ENCODE assay signal across 8 mouse cellular contexts in genomic region chr19:43832425-43833069, GRCm38 (mm10). TPM values are rescaled to one million over a fixed set of nuclear protein-coding genes. Genes with fewer than 3 reads are reported as not detected.
DNase-seq lines count a peak whose midpoint lies in the region; ATAC-seq and TF ChIP-seq lines count a peak whose summit lies in the region.

No protein-coding gene starts in this region.

- ATAC-seq in frontal cortex, adult (ENCODE audit: low TSS enrichment): no peak; the same call in 1 of the 2 replicates
- peak; percentile 66 for ATAC-seq in forebrain, postnatal 0 days
- ATAC-seq in hindbrain, embryonic 16.5 days: peak; percentile 85
- no peak for ATAC-seq in midbrain, embryonic 11.5 days (ENCODE audit: low FRiP score)

- H3K9ac ChIP-seq in forebrain, postnatal 0 days: no peak overlapping the region
- no peak overlapping the region for H3K9ac ChIP-seq in hindbrain, embryonic 16.5 days (ENCODE audit: low read depth, low read length)
- no peak overlapping the region for H3K9ac ChIP-seq in midbrain, embryonic 11.5 days (ENCODE audit: low read length)

- TF ChIP-seq CTCF in forebrain, postnatal 0 days (IDR thresholded peaks at IDR 0.05; ENCODE audit: low read depth): peak; percentile 96
- peak; percentile 91; the same call in 1 of the 2 replicates for TF ChIP-seq CTCF in small intestine, adult 2 months (IDR thresholded peaks at IDR 0.05; ENCODE audit: extremely low read depth, insufficient read length, insufficient replicate concordance, low read depth, low read length)

- H3K4me2 ChIP-seq in forebrain, postnatal 0 days (ENCODE audit: low read depth): 0 out of 2 replicates have a peak overlapping the region, but pooled peaks have one; percentile 23
- peak overlapping the region; percentile 22; the same call in 1 of the 2 replicates for H3K4me2 ChIP-seq in hindbrain, embryonic 16.5 days (ENCODE audit: low read length)
- H3K4me2 ChIP-seq in midbrain, embryonic 11.5 days: peak overlapping the region; percentile 22; the same call in 1 of the 2 replicates

- TF ChIP-seq POLR2A in small intestine, adult 2 months (IDR thresholded peaks at IDR 0.05; ENCODE audit: low read depth, low read length): no peak

- no peaks in the 10 kb centered on the region for H3K9me3 ChIP-seq in forebrain, postnatal 0 days (ENCODE audit: low read length)
- H3K9me3 ChIP-seq in hindbrain, embryonic 16.5 days (ENCODE audit: control insufficient read depth, low read length): no peaks in the 10 kb centered on the region
- H3K9me3 ChIP-seq in midbrain, embryonic 11.5 days (ENCODE audit: control insufficient read depth, low read length): no peaks in the 10 kb centered on the region

- no peaks in the 10 kb centered on the region for H3K27me3 ChIP-seq in forebrain, postnatal 0 days (ENCODE audit: insufficient read depth, low read length)
- no peaks in the 10 kb centered on the region for H3K27me3 ChIP-seq in hindbrain, embryonic 16.5 days (replicated peaks; ENCODE audit: control insufficient read depth, insufficient read depth, low read length)
- no peaks in the 10 kb centered on the region for H3K27me3 ChIP-seq in midbrain, embryonic 11.5 days (ENCODE audit: control insufficient read depth, insufficient read depth, low read length)
- no peaks in the 10 kb centered on the region for H3K27me3 ChIP-seq in small intestine, adult 2 months (ENCODE audit: control insufficient read depth, insufficient read depth, low read length)

- WGBS in forebrain, postnatal 0 days: 20% methylated on average over 21 of the region's 21 CpGs
- WGBS in hindbrain, embryonic 16.5 days: 25% methylated on average over 21 of the region's 21 CpGs
- WGBS in midbrain, embryonic 11.5 days: 33% methylated on average over 21 of the region's 21 CpGs
- 41% methylated on average over 21 of the region's 21 CpGs for WGBS in small intestine, adult 2 months

- peak; percentile 11 to 81 for DNase-seq in frontal cortex, adult 2 months (ENCODE audit: extremely low spot score in 1 of 2, low spot score in 1 of 2)
- peak; percentile 52 for DNase-seq in cerebellum, adult 11 months
- DNase-seq in forebrain, postnatal 0 days: peak; percentile 92
- DNase-seq in left cerebral cortex, postnatal 10 days (ENCODE audit: extremely low spot score in 1 of 2, low spot score in 2 of 2): peak; percentile 73 to 74
- DNase-seq in midbrain, embryonic 11.5 days (ENCODE audit: low spot score, missing footprints): peak; percentile 96

- H3K36me3 ChIP-seq in forebrain, postnatal 0 days (ENCODE audit: insufficient read depth): no peaks in the 10 kb centered on the region
- no peaks in the 10 kb centered on the region for H3K36me3 ChIP-seq in hindbrain, embryonic 16.5 days (ENCODE audit: control insufficient read depth, insufficient read depth, low read length)
- no peaks in the 10 kb centered on the region for H3K36me3 ChIP-seq in midbrain, embryonic 11.5 days (ENCODE audit: control insufficient read depth, insufficient read depth, low read length)
- peaks cover 75% of the 10 kb centered on the region for H3K36me3 ChIP-seq in small intestine, adult 2 months (ENCODE audit: control insufficient read depth, insufficient read depth, low read length)

- H3K4me3 ChIP-seq in forebrain, postnatal 0 days (ENCODE audit: low read depth, low read length): no peak overlapping the region; the same call in 1 of the 2 replicates
- H3K4me3 ChIP-seq in hindbrain, embryonic 16.5 days (ENCODE audit: low read length): no peak overlapping the region
- no peak overlapping the region for H3K4me3 ChIP-seq in midbrain, embryonic 11.5 days (ENCODE audit: low read depth, low read length)
- no peak overlapping the region for H3K4me3 ChIP-seq in small intestine, adult 2 months (ENCODE audit: low read depth, low read length)

- intact Hi-C loops in left cerebral cortex, postnatal 10 days (cut with DNase I): loop anchor here (1.0 to 5.0 kb wide), 2 partner anchors 108 to 125 kb away; partner anchors contain the start of gene Dnmbp

- no peaks in the 10 kb centered on the region for H3K4me1 ChIP-seq in forebrain, postnatal 0 days (ENCODE audit: insufficient read depth)
- no peaks in the 10 kb centered on the region for H3K4me1 ChIP-seq in hindbrain, embryonic 16.5 days (ENCODE audit: control insufficient read depth, insufficient read depth, low read depth, low read length)
- H3K4me1 ChIP-seq in midbrain, embryonic 11.5 days (ENCODE audit: control insufficient read depth, insufficient read depth, low read length): no peaks in the 10 kb centered on the region
- H3K4me1 ChIP-seq in small intestine, adult 2 months (ENCODE audit: control insufficient read depth, insufficient read depth, insufficient read length, low read length): no peaks in the 10 kb centered on the region

- no peak overlapping the region for H3K27ac ChIP-seq in forebrain, postnatal 0 days (ENCODE audit: low read depth, low read length)
- no peak overlapping the region for H3K27ac ChIP-seq in hindbrain, embryonic 16.5 days (ENCODE audit: low read depth, low read length)
- no peak overlapping the region for H3K27ac ChIP-seq in midbrain, embryonic 11.5 days (ENCODE audit: low read depth, low read length)
- no peak overlapping the region for H3K27ac ChIP-seq in small intestine, adult 2 months (ENCODE audit: insufficient read depth, low read depth, low read length)

RNA-seq across cellular contexts. Expression of gene Abcc2, which starts 50.6 kb away (rescaled TPM):
- 0.30 and 0.55 TPM in 2 replicates for polyA plus RNA-seq in frontal cortex, adult 2 months (2012; rRNA removed)
- total RNA-seq in forebrain, postnatal 0 days (2014; rRNA removed): 0.15 TPM in 1 of 2 replicates, not detected in the other
- polyA plus RNA-seq in forebrain, postnatal 0 days (2015; fragmentation: Nextera tagmentation; extraction: Ambion mirVana): 0.02 and 0.03 TPM in 2 replicates
- polyA plus RNA-seq in hindbrain, embryonic 16.5 days (2015; fragmentation: Nextera tagmentation; extraction: Ambion mirVana): 0.04 and 0.12 TPM in 2 replicates
- under 1 TPM; 0.16 to 0.32 TPM for total RNA-seq in left cerebral cortex, postnatal 10 days (2021)
- polyA plus RNA-seq in midbrain, embryonic 11.5 days (2014; fragmentation: Nextera tagmentation; extraction: Ambion mirVana): not detected in 2 replicates
- 25.3 and 49.5 TPM in 2 replicates for polyA plus RNA-seq in small intestine, adult 2 months (2012; rRNA removed)

Comparison
In these comparisons a context has a peak if more than half of its experiments do, and no peak if none do; other contexts are left out.
1. DNase-seq: peak in every context shown above with its lines; median percentile 96 in midbrain, embryonic 11.5 days; 92 in forebrain, postnatal 0 days; 74 in left cerebral cortex, postnatal 10 days; 52 in cerebellum, adult 11 months; 46 in frontal cortex, adult 2 months.
2. ATAC-seq: peak in forebrain, postnatal 0 days (single experiment) and hindbrain, embryonic 16.5 days (single experiment); none in frontal cortex, adult (single experiment) and midbrain, embryonic 11.5 days (single experiment).
3. RNA of gene Abcc2, which starts 50.6 kb away (polyA plus RNA-seq): 25.3 to 49.5 TPM in small intestine, adult 2 months; 0.30 to 0.55 TPM in frontal cortex, adult 2 months, 0.04 to 0.12 TPM in hindbrain, embryonic 16.5 days, 0.02 to 0.03 TPM in forebrain, postnatal 0 days and not detected in midbrain, embryonic 11.5 days; every median in the first group is over 10 times any median in the second.
4. Peak in every context shown above with its lines, with median percentiles within 50 percentile points of each other: H3K4me2 ChIP-seq.